Mouse (Mus musculus): Measurements from ENCODE around the gene Psma7. TPM values are rescaled to one million over a fixed set of nuclear protein-coding genes. Genes with fewer than 3 reads are reported as not detected.
A peak's percentile ranks its signal among the peaks of the same experiment; 100 is the strongest.

Psma7 gene
- polyA plus RNA-seq, 1 experiment = 395 TPM

DNA sequence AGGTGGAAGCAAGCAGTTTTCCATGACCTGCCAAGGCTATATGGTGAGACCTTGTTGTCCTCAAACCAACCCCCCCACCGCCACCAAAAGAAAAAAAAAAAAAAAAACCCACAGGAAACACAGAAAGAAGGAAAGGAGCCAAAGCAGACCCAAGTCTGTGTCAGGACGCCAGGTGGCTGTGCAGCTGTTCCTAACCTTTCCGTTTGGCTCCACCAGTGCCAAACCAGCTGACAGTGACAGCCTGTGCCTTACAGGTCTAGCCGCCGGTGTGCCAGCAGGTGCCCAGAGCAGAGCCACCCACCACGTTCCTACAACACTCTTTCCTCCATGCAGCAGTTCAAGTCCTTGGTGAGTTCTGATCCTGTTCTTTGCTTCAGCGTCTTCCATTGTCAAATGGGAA is 30.7 kb upstream of the Psma7 start:
- H3K36me3 ChIP-seq (ENCODE audit: control insufficient read depth, insufficient read depth) = peaks cover 5% of the 10 kb centered on the region
- TF ChIP-seq POLR2AphosphoS2 (IDR thresholded peaks at IDR 0.05; ENCODE audit: insufficient read length, low read depth) = no peak
- TF ChIP-seq MYOG (IDR thresholded peaks at IDR 0.05; ENCODE audit: control insufficient read depth in 1 of 3, insufficient read depth in 1 of 3, insufficient read length in 2 of 3, low read depth in 2 of 3) = peak in 2 of 3 experiments; percentile 18 to 59
- TF ChIP-seq MYOD1 (IDR thresholded peaks at IDR 0.05; ENCODE audit: control insufficient read depth in 1 of 3, insufficient read length in 2 of 3, low read depth in 2 of 3) = peak in 2 of 3 experiments; percentile 43 to 63
- H3ac ChIP-seq (ENCODE audit: control insufficient read depth, insufficient read length) = no peak overlapping the region
- H3K4me2 ChIP-seq (ENCODE audit: low read depth) = no peak overlapping the region
- no peaks in the 10 kb centered on the region for H3K27me3 ChIP-seq (ENCODE audit: control insufficient read depth, insufficient read depth, insufficient read length)
- no peaks in the 10 kb centered on the region for H3K79me2 ChIP-seq (ENCODE audit: control insufficient read depth, insufficient read depth)
- no peak overlapping the region for H3K4me3 ChIP-seq

DNA sequence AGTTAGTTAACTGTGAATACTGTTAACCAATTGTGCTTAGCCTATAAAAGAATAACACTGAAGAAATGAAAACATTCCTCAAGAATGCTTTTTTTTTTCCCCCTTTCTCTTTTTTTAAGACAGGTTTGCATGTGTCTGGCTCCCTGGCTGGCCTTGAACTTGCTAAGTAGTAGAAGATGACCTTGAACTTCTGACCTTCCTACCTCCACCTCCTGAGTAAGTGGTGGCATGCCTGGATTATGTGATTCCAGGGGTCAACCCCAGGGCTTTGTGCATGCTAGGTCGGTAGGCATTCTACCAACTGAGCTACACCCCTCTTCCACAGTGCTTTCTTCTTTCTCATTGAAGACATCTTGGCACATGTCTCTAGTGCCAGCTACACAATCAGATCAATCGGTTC is 29.4 kb upstream of the Psma7 start:
- no peak for TF ChIP-seq CEBPB (IDR thresholded peaks at IDR 0.05; ENCODE audit: insufficient read depth, poor library complexity, severe bottlenecking)
- no peak for TF ChIP-seq MYOD1 (IDR thresholded peaks at IDR 0.05; ENCODE audit: control insufficient read depth in 1 of 3, insufficient read length in 2 of 3, low read depth in 2 of 3)
- no peak for TF ChIP-seq TCF3 (IDR thresholded peaks at IDR 0.05; ENCODE audit: insufficient read length, low read depth)
- no peak for TF ChIP-seq USF1 (IDR thresholded peaks at IDR 0.05; ENCODE audit: low read depth)
- no peak for TF ChIP-seq SRF (IDR thresholded peaks at IDR 0.05; ENCODE audit: control insufficient read depth, insufficient read length, low read depth)
- H3K27me3 ChIP-seq (ENCODE audit: control insufficient read depth, insufficient read depth, insufficient read length) = no peaks in the 10 kb centered on the region
- H3K4me3 ChIP-seq = peak overlapping the region; percentile 76
- peak overlapping the region; percentile 81 for H3K4me2 ChIP-seq (ENCODE audit: low read depth)
- H3K36me3 ChIP-seq (ENCODE audit: control insufficient read depth, insufficient read depth) = peaks cover 5% of the 10 kb centered on the region
- no peaks in the 10 kb centered on the region for H3K79me2 ChIP-seq (ENCODE audit: control insufficient read depth, insufficient read depth)
- H3ac ChIP-seq (ENCODE audit: control insufficient read depth, insufficient read length) = no peak overlapping the region

DNA sequence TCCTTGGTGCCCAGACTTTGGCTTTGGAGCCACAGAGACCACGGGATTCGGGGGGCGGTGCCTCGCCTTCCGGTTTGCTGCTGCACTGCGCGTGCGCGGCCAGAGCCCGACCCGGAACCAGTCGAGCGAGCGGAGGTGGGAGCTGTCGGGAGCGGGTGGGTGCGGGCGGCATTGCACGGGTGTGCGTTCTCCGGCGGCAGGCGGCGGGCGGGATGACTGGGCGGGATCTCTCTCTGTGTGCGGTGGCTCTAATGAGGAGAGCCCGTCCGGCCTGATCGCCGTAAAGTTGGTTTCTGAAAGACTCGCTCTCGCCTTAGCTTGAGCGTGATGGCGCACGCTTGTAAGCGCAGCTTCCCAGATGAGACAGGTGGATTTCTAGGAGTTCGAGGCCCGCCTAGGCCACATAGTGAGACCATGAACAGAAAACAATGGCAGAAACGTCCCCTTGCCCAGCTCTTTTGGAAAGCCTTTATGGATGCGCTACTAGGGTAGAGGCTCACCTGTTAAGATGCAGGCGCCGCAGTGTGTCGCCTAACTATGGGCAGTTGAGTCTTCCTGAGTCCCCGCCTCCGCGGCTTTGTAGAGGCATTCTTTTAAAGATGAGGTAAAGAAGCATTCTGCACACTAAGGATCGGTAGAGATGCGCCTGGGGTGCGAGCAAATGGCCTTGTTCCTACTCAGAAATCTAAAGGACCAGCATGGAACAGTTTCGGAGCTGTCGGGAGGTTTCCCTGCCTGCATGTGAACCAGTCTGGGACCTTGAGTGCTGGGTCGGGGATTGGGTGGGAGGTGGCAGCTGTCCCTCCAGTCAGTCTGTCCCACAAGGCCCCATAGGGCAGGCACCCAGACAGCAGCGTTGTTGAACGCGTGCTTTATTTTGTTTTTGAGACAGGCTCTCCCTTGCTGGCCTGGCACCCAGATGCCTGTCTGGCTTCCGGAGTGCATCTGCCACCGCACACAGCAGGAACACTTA is 28.5 kb upstream of the Psma7 start, which contains the start of gene Mtg2:
Gene Mtg2 (plus strand): TSS at position 108 of the 973 bp plus-strand sequence.
- TF ChIP-seq POLR2AphosphoS2 (IDR thresholded peaks at IDR 0.05; ENCODE audit: insufficient read length, low read depth) (peak; percentile 95), POLR2A (IDR thresholded peaks at IDR 0.05; ENCODE audit: insufficient read length, low read depth) (peak; percentile 94), TCF3 (IDR thresholded peaks at IDR 0.05; ENCODE audit: insufficient read length, low read depth) (no peak), MYOG (IDR thresholded peaks at IDR 0.05; ENCODE audit: control insufficient read depth in 1 of 3, insufficient read depth in 1 of 3, insufficient read length in 2 of 3, low read depth in 2 of 3) (peak in 1 of 3 experiments; percentile 38)
- H3K36me3 ChIP-seq (ENCODE audit: control insufficient read depth, insufficient read depth) = peaks cover 5% of the 10 kb centered on the region
- no peaks in the 10 kb centered on the region for H3K27me3 ChIP-seq (ENCODE audit: control insufficient read depth, insufficient read depth, insufficient read length)
- H3ac ChIP-seq (ENCODE audit: control insufficient read depth, insufficient read length) = peak within 1 kb of the TSS; percentile 22
- H3K4me3 ChIP-seq = peak within 1 kb of the TSS; percentile 76
- H3K79me2 ChIP-seq (ENCODE audit: control insufficient read depth, insufficient read depth) = no peaks in the 10 kb centered on the region
- H3K4me2 ChIP-seq (ENCODE audit: low read depth) = peak within 1 kb of the TSS; percentile 86

DNA sequence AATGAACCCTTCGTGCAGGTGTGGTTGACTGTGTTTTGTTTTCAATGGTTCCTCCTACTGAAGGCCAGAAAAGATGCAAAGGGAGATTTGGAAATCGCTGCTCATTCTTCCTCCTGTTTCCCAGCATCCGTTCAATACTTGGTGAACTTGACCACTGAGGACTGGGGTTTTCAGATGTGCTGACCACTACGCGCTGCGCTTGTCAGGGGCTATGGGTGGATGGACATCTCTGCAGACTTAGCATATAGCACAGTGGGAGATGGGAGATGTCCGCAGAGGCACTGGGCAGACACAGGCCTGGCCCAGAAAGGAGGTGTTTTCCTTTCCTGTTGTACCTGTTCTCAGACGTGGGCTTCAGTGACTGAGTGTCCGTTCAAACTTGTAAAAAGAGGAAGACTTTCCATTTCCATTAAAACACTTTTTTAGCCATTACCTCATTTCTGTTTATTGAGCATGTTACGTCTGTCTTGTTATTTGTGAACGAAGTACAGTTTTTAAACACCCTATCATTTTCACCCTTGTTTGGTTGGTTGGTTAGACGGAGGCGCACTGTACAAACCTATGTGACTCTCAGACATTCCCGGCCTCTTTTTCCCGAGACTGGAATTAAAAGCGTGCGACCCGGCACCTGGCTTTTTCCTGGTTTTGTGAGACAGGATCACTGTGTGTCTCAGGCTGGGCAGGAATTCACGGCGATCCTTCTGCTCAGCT is 27.7 kb upstream of the Psma7 start:
- Histone ChIP-seq H3ac (ENCODE audit: control insufficient read depth, insufficient read length) (peak overlapping the region; percentile 22), H3K4me2 (ENCODE audit: low read depth) (peak overlapping the region; percentile 86), H3K4me3 (peak overlapping the region; percentile 76), H3K79me2 (ENCODE audit: control insufficient read depth, insufficient read depth) (no peaks in the 10 kb centered on the region), H3K27me3 (ENCODE audit: control insufficient read depth, insufficient read depth, insufficient read length) (no peaks in the 10 kb centered on the region), H3K36me3 (ENCODE audit: control insufficient read depth, insufficient read depth) (peaks cover 5% of the 10 kb centered on the region)
- TF ChIP-seq MYOD1 (IDR thresholded peaks at IDR 0.05; ENCODE audit: control insufficient read depth in 1 of 3, insufficient read length in 2 of 3, low read depth in 2 of 3) (no peak), POLR2AphosphoS2 (IDR thresholded peaks at IDR 0.05; ENCODE audit: insufficient read length, low read depth) (no peak), REST (IDR thresholded peaks at IDR 0.05; ENCODE audit: insufficient read depth, insufficient read length) (no peak), MYOG (IDR thresholded peaks at IDR 0.05; ENCODE audit: control insufficient read depth in 1 of 3, insufficient read depth in 1 of 3, insufficient read length in 2 of 3, low read depth in 2 of 3) (no peak), POLR2A (IDR thresholded peaks at IDR 0.05; ENCODE audit: insufficient read length, low read depth) (no peak), TCF3 (IDR thresholded peaks at IDR 0.05; ENCODE audit: insufficient read length, low read depth) (no peak), MAX (IDR thresholded peaks at IDR 0.05; ENCODE audit: low read depth) (no peak), SRF (IDR thresholded peaks at IDR 0.05; ENCODE audit: control insufficient read depth, insufficient read length, low read depth) (no peak), CEBPB (IDR thresholded peaks at IDR 0.05; ENCODE audit: insufficient read depth, poor library complexity, severe bottlenecking) (no peak), USF1 (IDR thresholded peaks at IDR 0.05; ENCODE audit: low read depth) (no peak), TCF12 (IDR thresholded peaks at IDR 0.05; ENCODE audit: insufficient read depth, poor library complexity, severe bottlenecking) (no peak), E2F4 (IDR thresholded peaks at IDR 0.05; ENCODE audit: insufficient read depth) (no peak)
